Mouse (Mus musculus): ENCODE measurements around the gene Dr1. TPM values are rescaled to one million over a fixed set of nuclear protein-coding genes. Genes with fewer than 3 reads are reported as not detected.
"Not testable (repeated sequence)": the region's sequence is repeated elsewhere in the genome, so short reads cannot be mapped to it uniquely, and the experiment has no call there.

Dr1 gene
- total and polyA plus RNA-seq, 2 experiments from 2014 or later = 21.8 to 24.4 TPM

DNA sequence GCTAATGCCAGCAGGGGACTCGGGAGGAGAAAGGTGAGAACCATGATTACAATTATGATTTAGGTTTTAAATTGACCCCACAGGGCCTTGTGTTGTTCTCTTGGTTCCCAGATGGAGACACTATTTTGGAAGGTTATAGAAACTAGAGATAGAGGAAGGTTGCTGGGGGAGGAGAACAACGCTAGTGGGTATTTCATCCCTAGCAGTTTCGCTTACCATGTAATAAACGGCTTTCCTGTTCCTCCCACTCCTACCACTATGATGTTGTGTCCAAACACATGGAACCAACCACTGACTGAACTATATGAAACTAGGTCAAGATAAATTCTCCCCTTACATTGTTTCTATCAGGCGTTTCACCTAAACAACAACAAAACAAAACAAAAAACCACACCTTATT lies 13.4 kb upstream of the Dr1 start:
- no peak for TF ChIP-seq EP300 (IDR thresholded peaks at IDR 0.05; ENCODE audit: low read depth)
- no peak for TF ChIP-seq CTCF (IDR thresholded peaks at IDR 0.05; ENCODE audit: low read depth)
- H3K4me1 ChIP-seq (ENCODE audit: control insufficient read depth, insufficient read depth) = no peaks in the 10 kb centered on the region
- no peak overlapping the region for H3K27ac ChIP-seq (ENCODE audit: low read depth)

DNA sequence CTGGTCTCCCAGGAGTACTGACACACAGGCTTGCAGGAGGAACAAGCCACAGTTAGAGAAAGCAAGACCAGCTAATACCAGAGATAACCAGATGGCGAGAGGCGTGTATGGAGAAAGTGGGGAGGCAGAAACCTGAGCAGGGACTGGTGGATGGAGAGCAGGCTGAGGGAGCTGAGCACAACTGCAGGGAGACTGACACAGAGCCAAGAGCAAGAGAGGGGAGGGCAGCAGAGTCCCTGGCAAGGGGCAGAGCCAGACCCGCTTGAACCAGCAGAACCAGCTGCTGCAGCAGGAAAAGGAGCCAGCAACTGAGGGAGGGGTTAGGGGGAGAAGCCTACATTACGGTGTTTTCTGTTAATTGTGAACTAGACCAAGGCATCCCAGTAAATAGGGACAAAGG lies 6.0 kb upstream of the Dr1 start:
- TF ChIP-seq EP300 (IDR thresholded peaks at IDR 0.05; ENCODE audit: low read depth) (no peak), CTCF (IDR thresholded peaks at IDR 0.05; ENCODE audit: low read depth) (no peak)
- DNase-seq (ENCODE audit: low spot score) (no peak), ATAC-seq (ENCODE audit: insufficient read depth, low read depth) (no peak)
- Histone ChIP-seq H3K4me3 (ENCODE audit: low read depth, low read length) (no peak overlapping the region), H3K36me3 (replicated peaks; ENCODE audit: control insufficient read depth, insufficient read depth, low read length) (no peaks in the 10 kb centered on the region), H3K27ac (ENCODE audit: low read depth) (no peak overlapping the region), H3K4me1 (ENCODE audit: control insufficient read depth, insufficient read depth) (no peaks in the 10 kb centered on the region), H3K9ac (replicated peaks; ENCODE audit: low read depth, low read length) (no peak overlapping the region), H3K27me3 (ENCODE audit: control insufficient read depth, insufficient read depth, low read length) (no peaks in the 10 kb centered on the region), H3K9me3 (replicated peaks; ENCODE audit: control insufficient read depth, low read length) (no peaks in the 10 kb centered on the region), H3K4me2 (ENCODE audit: low read depth, low read length) (no peak overlapping the region)
- 43% methylated on average over 4 of the region's 4 CpGs for WGBS

More for the DNA sequence above, 13.4 kb upstream of the Dr1 start:
- Histone ChIP-seq H3K4me2 (ENCODE audit: low read depth, low read length) (no peak overlapping the region), H3K9ac (replicated peaks; ENCODE audit: low read depth, low read length) (no peak overlapping the region), H3K36me3 (replicated peaks; ENCODE audit: control insufficient read depth, insufficient read depth, low read length) (no peaks in the 10 kb centered on the region), H3K9me3 (replicated peaks; ENCODE audit: control insufficient read depth, low read length) (no peaks in the 10 kb centered on the region), H3K27me3 (ENCODE audit: control insufficient read depth, insufficient read depth, low read length) (no peaks in the 10 kb centered on the region), H3K4me3 (ENCODE audit: low read depth, low read length) (no peak overlapping the region)
- 74% methylated on average over 5 of the region's 5 CpGs for WGBS
- no peak for DNase-seq (ENCODE audit: low spot score)
- ATAC-seq (ENCODE audit: insufficient read depth, low read depth) = no peak

DNA sequence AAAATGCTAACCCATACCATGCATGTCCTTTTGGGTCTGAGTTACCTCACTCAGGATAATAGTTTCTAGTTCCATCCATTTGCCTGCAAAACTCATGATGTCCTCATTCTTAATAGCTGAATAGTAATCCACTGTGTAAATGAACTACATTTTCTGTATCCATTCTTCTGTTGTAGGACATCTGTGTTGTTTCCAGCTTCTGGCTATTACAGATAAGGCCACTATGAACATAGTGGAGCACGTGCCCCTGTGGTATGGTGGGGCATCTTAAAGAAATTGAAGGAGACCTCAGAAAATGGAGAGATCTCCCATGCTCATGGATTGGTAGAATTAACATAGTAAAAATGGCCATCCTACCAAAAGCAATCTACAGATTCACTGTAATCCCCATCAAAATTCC lies 4.9 kb upstream of the Dr1 start:
- not testable (repeated sequence) for H3K27ac ChIP-seq (ENCODE audit: low read depth); ATAC-seq (ENCODE audit: insufficient read depth, low read depth); H3K36me3 ChIP-seq (replicated peaks; ENCODE audit: control insufficient read depth, insufficient read depth, low read length); H3K9ac ChIP-seq (replicated peaks; ENCODE audit: low read depth, low read length); H3K9me3 ChIP-seq (replicated peaks; ENCODE audit: control insufficient read depth, low read length); H3K4me1 ChIP-seq (ENCODE audit: control insufficient read depth, insufficient read depth); H3K27me3 ChIP-seq (ENCODE audit: control insufficient read depth, insufficient read depth, low read length); H3K4me3 ChIP-seq (ENCODE audit: low read depth, low read length); H3K4me2 ChIP-seq (ENCODE audit: low read depth, low read length); DNase-seq (ENCODE audit: low spot score)
- 62% methylated on average over 1 of the region's 1 CpGs for WGBS

DNA sequence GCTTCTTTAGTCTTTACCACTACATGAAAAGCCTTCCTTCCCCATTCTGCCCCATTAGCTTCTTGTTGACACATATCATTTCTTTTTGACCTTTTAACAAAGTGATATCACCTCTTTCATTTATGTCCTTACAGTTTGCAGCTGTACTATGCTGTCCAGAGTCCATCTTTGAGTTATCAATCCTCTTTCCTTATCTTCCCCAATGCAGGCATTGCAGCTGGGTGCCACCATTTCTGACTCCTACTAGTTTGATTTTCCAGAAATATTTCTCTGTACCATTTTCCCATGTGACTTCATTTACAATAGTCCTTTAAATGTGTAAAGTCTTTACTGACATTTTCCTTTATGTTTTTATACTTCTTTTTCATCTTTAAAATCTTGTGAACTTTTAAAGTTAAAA lies 1.7 kb upstream of the Dr1 start:
- no peak for TF ChIP-seq EP300 (IDR thresholded peaks at IDR 0.05; ENCODE audit: low read depth)
- TF ChIP-seq CTCF (IDR thresholded peaks at IDR 0.05; ENCODE audit: low read depth) = no peak
- H3K4me1 ChIP-seq (ENCODE audit: control insufficient read depth, insufficient read depth) = peaks cover 18% of the 10 kb centered on the region
- ATAC-seq (ENCODE audit: insufficient read depth, low read depth) = no peak

DNA sequence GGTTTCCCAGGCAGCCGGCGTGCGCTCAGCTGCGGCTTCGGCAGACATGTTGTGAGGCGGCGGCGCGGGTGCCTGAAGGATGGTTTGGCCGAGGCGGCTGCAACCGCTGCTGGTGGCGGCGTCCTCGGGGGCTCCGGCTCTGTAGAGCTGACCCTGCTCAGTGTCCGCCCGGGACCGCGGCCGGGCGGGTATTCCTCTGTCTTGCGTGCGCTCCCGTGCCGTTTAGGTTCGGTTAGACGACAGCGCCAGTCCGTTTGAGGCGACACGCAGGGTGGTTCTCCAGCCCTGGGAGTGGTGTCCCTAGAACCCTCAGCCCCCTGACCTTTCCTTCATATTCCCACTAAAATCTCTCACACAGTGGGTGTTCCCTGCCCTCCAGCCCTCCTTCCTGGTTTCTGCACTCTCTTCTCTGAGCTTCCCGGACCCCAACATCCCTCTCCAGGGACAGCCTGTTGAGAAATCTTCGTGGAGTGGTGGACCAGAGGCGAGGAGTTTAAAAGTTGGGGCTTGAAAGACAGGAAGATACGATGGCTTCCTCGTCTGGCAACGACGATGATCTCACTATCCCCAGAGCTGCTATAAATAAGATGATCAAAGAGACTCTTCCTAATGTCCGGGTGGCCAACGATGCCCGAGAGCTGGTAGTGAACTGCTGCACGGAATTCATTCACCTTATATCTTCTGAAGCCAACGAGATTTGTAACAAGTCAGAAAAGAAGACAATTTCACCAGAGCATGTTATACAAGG lies 540 bp downstream of the Dr1 start:
- peak overlapping the region; percentile 95 for H3K4me2 ChIP-seq (ENCODE audit: low read depth, low read length)
- TF ChIP-seq EP300 (IDR thresholded peaks at IDR 0.05; ENCODE audit: low read depth) (no peak), CTCF (IDR thresholded peaks at IDR 0.05; ENCODE audit: low read depth) (no peak)
- WGBS = under 1% methylated on average over 44 of the region's 44 CpGs
- H3K4me1 ChIP-seq (ENCODE audit: control insufficient read depth, insufficient read depth) = peaks cover 21% of the 10 kb centered on the region
- no peak for DNase-seq (ENCODE audit: low spot score)
- peak; percentile 40 for ATAC-seq (ENCODE audit: insufficient read depth, low read depth)
- peak overlapping the region; percentile 95 for H3K27ac ChIP-seq (ENCODE audit: low read depth)
- H3K27me3 ChIP-seq (ENCODE audit: control insufficient read depth, insufficient read depth, low read length) = no peaks in the 10 kb centered on the region
- peak overlapping the region; percentile 97 for H3K9ac ChIP-seq (replicated peaks; ENCODE audit: low read depth, low read length)
- 0 out of 2 replicates have a peak, but pooled peaks cover 10% of the 10 kb centered on the region for H3K36me3 ChIP-seq (replicated peaks; ENCODE audit: control insufficient read depth, insufficient read depth, low read length)
- H3K4me3 ChIP-seq (ENCODE audit: low read depth, low read length) = peak overlapping the region; percentile 99
- no peaks in the 10 kb centered on the region for H3K9me3 ChIP-seq (replicated peaks; ENCODE audit: control insufficient read depth, low read length)

More for the DNA sequence above, 1.7 kb upstream of the Dr1 start:
- H3K36me3 ChIP-seq (replicated peaks; ENCODE audit: control insufficient read depth, insufficient read depth, low read length) = no peaks in the 10 kb centered on the region
- no peak overlapping the region for H3K27ac ChIP-seq (ENCODE audit: low read depth)
- no peaks in the 10 kb centered on the region for H3K27me3 ChIP-seq (ENCODE audit: control insufficient read depth, insufficient read depth, low read length)
- H3K9me3 ChIP-seq (replicated peaks; ENCODE audit: control insufficient read depth, low read length) = no peaks in the 10 kb centered on the region
- no peak overlapping the region for H3K4me2 ChIP-seq (ENCODE audit: low read depth, low read length)
- no peak overlapping the region for H3K9ac ChIP-seq (replicated peaks; ENCODE audit: low read depth, low read length)
- H3K4me3 ChIP-seq (ENCODE audit: low read depth, low read length) = no peak overlapping the region
- no peak for DNase-seq (ENCODE audit: low spot score)

DNA sequence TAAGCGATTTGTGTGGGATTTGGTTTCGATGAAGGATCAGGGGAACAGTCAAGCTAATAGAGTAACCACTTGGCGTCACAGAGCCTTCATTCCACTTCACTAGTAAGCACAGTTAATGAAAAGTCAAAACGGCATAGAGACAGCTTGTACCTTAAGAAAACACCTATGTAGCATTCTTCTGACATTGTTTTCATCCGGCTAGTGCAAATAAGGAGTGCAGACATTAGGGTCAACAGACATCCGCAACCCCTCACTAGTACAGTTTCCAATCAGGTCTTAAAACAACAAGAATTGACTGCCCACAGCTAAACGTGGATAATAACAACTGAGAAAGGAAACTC lies 1.1 kb downstream of the Dr1 start:
- 0 out of 2 replicates have a peak, but pooled peaks cover 11% of the 10 kb centered on the region for H3K36me3 ChIP-seq (replicated peaks; ENCODE audit: control insufficient read depth, insufficient read depth, low read length)
- WGBS = 3% methylated on average over 7 of the region's 7 CpGs
- H3K27ac ChIP-seq (ENCODE audit: low read depth) = peak overlapping the region; percentile 95; the same call in 1 of the 2 replicates
- peak; percentile 23 for DNase-seq (ENCODE audit: low spot score)
- H3K4me3 ChIP-seq (ENCODE audit: low read depth, low read length) = peak overlapping the region; percentile 99
- peaks cover 21% of the 10 kb centered on the region for H3K4me1 ChIP-seq (ENCODE audit: control insufficient read depth, insufficient read depth)
- ATAC-seq (ENCODE audit: insufficient read depth, low read depth) = no peak
- H3K9ac ChIP-seq (replicated peaks; ENCODE audit: low read depth, low read length) = peak overlapping the region; percentile 97
- no peaks in the 10 kb centered on the region for H3K9me3 ChIP-seq (replicated peaks; ENCODE audit: control insufficient read depth, low read length)
- no peaks in the 10 kb centered on the region for H3K27me3 ChIP-seq (ENCODE audit: control insufficient read depth, insufficient read depth, low read length)
- TF ChIP-seq CTCF (IDR thresholded peaks at IDR 0.05; ENCODE audit: low read depth) (no peak), EP300 (IDR thresholded peaks at IDR 0.05; ENCODE audit: low read depth) (no peak)
- peak overlapping the region; percentile 95 for H3K4me2 ChIP-seq (ENCODE audit: low read depth, low read length)

All from heart, postnatal 0 days (tissue).